In the genomic region with DNA sequence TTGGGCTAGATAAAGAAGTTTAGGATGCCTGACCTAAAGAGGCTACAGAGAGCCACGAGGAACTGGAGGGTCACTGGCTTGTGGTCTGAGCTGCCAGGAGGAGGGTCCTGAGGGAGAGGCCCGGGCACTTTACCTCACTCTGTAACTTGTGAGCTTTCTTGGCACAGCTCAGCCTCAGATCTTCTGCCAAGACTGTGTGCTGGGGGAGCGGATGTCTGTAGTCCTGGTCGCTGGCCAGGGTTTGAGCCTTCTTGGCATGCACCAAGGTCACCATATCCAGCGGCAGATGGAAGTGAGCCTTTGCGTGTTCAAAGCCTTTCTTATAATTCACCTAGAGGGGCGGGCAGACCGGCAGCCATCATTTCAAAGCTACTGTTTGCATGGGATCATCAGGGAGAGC, we compare ENCODE assay signal across 10 mouse cellular contexts. TPM values are rescaled to one million over a fixed set of nuclear protein-coding genes. Genes with fewer than 3 reads are reported as not detected.
DNase-seq lines count a peak whose midpoint lies in the region; ATAC-seq and TF ChIP-seq lines count a peak whose summit lies in the region.
"Had no signal": no experiment of that assay in that cellular context is flagged by ENCODE, and none has a peak within 500 bp of the region (broad histone marks: within the 10 kb centered on the region; RNA-seq: fewer than 3 reads in every experiment).

No protein-coding gene starts in this region.

- no peak for DNase-seq in hindbrain, embryonic 10.5 days (ENCODE audit: low spot score)
- DNase-seq in adrenal gland, adult 2 months: peak; percentile 90
- DNase-seq in gastrocnemius, adult 18-20 months (ENCODE audit: low spot score): peak; percentile 86
- peak; percentile 29 to 62 for DNase-seq in kidney, postnatal 36 days
- DNase-seq in left cerebral cortex, adult 2 months (ENCODE audit: extremely low spot score in 1 of 2, low spot score in 2 of 2): no peak
- no peak for DNase-seq in c-Kit-positive CD71-positive TER-119-positive erythroid progenitor cells, embryonic 14.5 days (ENCODE audit: low spot score)

- ATAC-seq in hindbrain, embryonic 16.5 days: peak; percentile 82
- no peak for ATAC-seq in CD4-positive, CD25-positive, alpha-beta regulatory T cell, adult 4 months

- 72% methylated on average over 8 of the region's 8 CpGs for WGBS in hindbrain, embryonic 16.5 days
- 95% methylated on average over 8 of the region's 8 CpGs for whole genome bisulfite sequencing in hindbrain, embryonic 10.5 days

- intact Hi-C loops in left cerebral cortex, adult 2 months (cut with DNase I): no loop called here

- H3K36me3 ChIP-seq in hindbrain, embryonic 16.5 days (ENCODE audit: control insufficient read depth, insufficient read depth, low read length): no peaks in the 10 kb centered on the region
- no peaks in the 10 kb centered on the region for H3K36me3 ChIP-seq in hindbrain, embryonic 10.5 days

- no peak overlapping the region for H3K27ac ChIP-seq in hindbrain, embryonic 16.5 days (ENCODE audit: low read depth, low read length)
- no peak overlapping the region for H3K27ac ChIP-seq in hindbrain, embryonic 10.5 days
- no peak overlapping the region for H3K27ac ChIP-seq in left cerebral cortex, adult 2 months

- no peak overlapping the region for H3K4me3 ChIP-seq in hindbrain, embryonic 16.5 days (ENCODE audit: low read length)
- no peak overlapping the region for H3K4me3 ChIP-seq in hindbrain, embryonic 10.5 days
- no peak overlapping the region for H3K4me3 ChIP-seq in left cerebral cortex, adult 2 months
- H3K4me3 ChIP-seq: megakaryocyte, embryonic 14.5 days had no signal

- H3K4me2 ChIP-seq in hindbrain, embryonic 16.5 days (ENCODE audit: low read length): no peak overlapping the region

- H3K9me3 ChIP-seq in hindbrain, embryonic 16.5 days (ENCODE audit: control insufficient read depth, low read length): no peaks in the 10 kb centered on the region
- no peaks in the 10 kb centered on the region for H3K9me3 ChIP-seq in hindbrain, embryonic 10.5 days
- H3K9me3 ChIP-seq: megakaryocyte, embryonic 14.5 days had no signal

- no peaks in the 10 kb centered on the region for H3K27me3 ChIP-seq in hindbrain, embryonic 16.5 days (replicated peaks; ENCODE audit: control insufficient read depth, insufficient read depth, low read length)
- peaks cover 42% of the 10 kb centered on the region for H3K27me3 ChIP-seq in hindbrain, embryonic 10.5 days (ENCODE audit: insufficient read depth, poor library complexity, severe bottlenecking)

- peaks cover 7% of the 10 kb centered on the region; the same call in 1 of the 2 replicates for H3K4me1 ChIP-seq in hindbrain, embryonic 16.5 days (ENCODE audit: control insufficient read depth, insufficient read depth, low read depth, low read length)
- peaks cover 23% of the 10 kb centered on the region for H3K4me1 ChIP-seq in hindbrain, embryonic 10.5 days (replicated peaks)

- H3K9ac ChIP-seq in hindbrain, embryonic 16.5 days (ENCODE audit: low read depth, low read length): no peak overlapping the region

- no peak for TF ChIP-seq CTCF in left cerebral cortex, adult 2 months (IDR thresholded peaks at IDR 0.05)

RNA-seq across cellular contexts. Expression of a gene that starts 47.8 kb away (rescaled TPM):
- 0.24 and 0.79 TPM in 2 replicates for polyA plus RNA-seq in hindbrain, embryonic 16.5 days (2015; fragmentation: Nextera tagmentation; extraction: Ambion mirVana)
- 0.05 and 0.08 TPM in 2 replicates for polyA plus RNA-seq in hindbrain, embryonic 10.5 days (2016; fragmentation: Nextera tagmentation; extraction: Ambion mirVana)
- not detected for total RNA-seq in adrenal gland, adult 2 months (2021)
- polyA plus RNA-seq in adrenal gland, adult 2 months (2012; rRNA removed): 0.02 TPM in 1 of 2 replicates, not detected in the other
- 1,000 to 10,000 TPM; 1,001 to 1,024 TPM for total RNA-seq in gastrocnemius, adult 18-20 months (2021)
- total RNA-seq in left cerebral cortex, adult 2 months (2021): under 1 TPM; 0.63 to 0.87 TPM
- polyA plus RNA-seq in CD4-positive, CD25-positive, alpha-beta regulatory T cell, adult 4 months (2017; shearing (Covaris generic)): under 1 TPM in 1 of 2 experiments, not detected in 1; 0.15 TPM

RNA-seq across cellular contexts. Expression of a gene that starts 54.9 kb away (rescaled TPM):
- 24.5 and 25.5 TPM in 2 replicates for polyA plus RNA-seq in hindbrain, embryonic 16.5 days (2015; fragmentation: Nextera tagmentation; extraction: Ambion mirVana)
- 15.4 and 15.7 TPM in 2 replicates for polyA plus RNA-seq in hindbrain, embryonic 10.5 days (2016; fragmentation: Nextera tagmentation; extraction: Ambion mirVana)
- total RNA-seq in adrenal gland, adult 2 months (2021): 1 to 10 TPM; 7.3 to 7.9 TPM
- 3.8 and 4.2 TPM in 2 replicates for polyA plus RNA-seq in adrenal gland, adult 2 months (2012; rRNA removed)
- 1 to 10 TPM; 3.3 to 3.7 TPM for total RNA-seq in gastrocnemius, adult 18-20 months (2021)
- total RNA-seq in left cerebral cortex, adult 2 months (2021): 1 to 10 TPM; 3.9 to 4.1 TPM
- polyA plus RNA-seq in CD4-positive, CD25-positive, alpha-beta regulatory T cell, adult 4 months (2017; shearing (Covaris generic)): 10 to 100 TPM; 32.7 to 45.4 TPM

RNA-seq across cellular contexts. Expression of a gene that starts 55.1 kb away (rescaled TPM):
- 0.07 TPM in 1 of 2 replicates, not detected in the other for polyA plus RNA-seq in hindbrain, embryonic 16.5 days (2015; fragmentation: Nextera tagmentation; extraction: Ambion mirVana)
- polyA plus RNA-seq in hindbrain, embryonic 10.5 days (2016; fragmentation: Nextera tagmentation; extraction: Ambion mirVana): 0.09 TPM in 1 of 2 replicates, not detected in the other
- total RNA-seq in adrenal gland, adult 2 months (2021): under 1 TPM; 0.24 to 0.43 TPM
- polyA plus RNA-seq in adrenal gland, adult 2 months (2012; rRNA removed): 0.35 TPM in 1 of 2 replicates, not detected in the other
- total RNA-seq in gastrocnemius, adult 18-20 months (2021): not detected
- not detected for total RNA-seq in left cerebral cortex, adult 2 months (2021)
- polyA plus RNA-seq in CD4-positive, CD25-positive, alpha-beta regulatory T cell, adult 4 months (2017; shearing (Covaris generic)): under 1 TPM in 1 of 2 experiments, not detected in 1; 0.36 TPM
- polyA plus RNA-seq: cortical plate, adult 2 months had no signal

Comparison
In these comparisons a context has a peak if more than half of its experiments do, and no peak if none do; other contexts are left out.
1. DNase-seq: peak in adrenal gland, adult 2 months (single experiment), gastrocnemius, adult 18-20 months (single experiment) and kidney, postnatal 36 days (2 of 2); none in hindbrain, embryonic 10.5 days (single experiment), left cerebral cortex, adult 2 months (0 of 2) and c-Kit-positive CD71-positive TER-119-positive erythroid progenitor cells, embryonic 14.5 days (single experiment).